Mouse (Mus musculus): ENCODE data around the gene Klhl21. TPM values are rescaled to one million over a fixed set of nuclear protein-coding genes. Genes with fewer than 3 reads are reported as not detected.
"Not testable (repeated sequence)": the region's sequence is repeated elsewhere in the genome, so short reads cannot be mapped to it uniquely, and the experiment has no call there.

The Klhl21 gene
- polyA plus RNA-seq, 1 experiment from 2014 or later = 4.7 TPM

DNA sequence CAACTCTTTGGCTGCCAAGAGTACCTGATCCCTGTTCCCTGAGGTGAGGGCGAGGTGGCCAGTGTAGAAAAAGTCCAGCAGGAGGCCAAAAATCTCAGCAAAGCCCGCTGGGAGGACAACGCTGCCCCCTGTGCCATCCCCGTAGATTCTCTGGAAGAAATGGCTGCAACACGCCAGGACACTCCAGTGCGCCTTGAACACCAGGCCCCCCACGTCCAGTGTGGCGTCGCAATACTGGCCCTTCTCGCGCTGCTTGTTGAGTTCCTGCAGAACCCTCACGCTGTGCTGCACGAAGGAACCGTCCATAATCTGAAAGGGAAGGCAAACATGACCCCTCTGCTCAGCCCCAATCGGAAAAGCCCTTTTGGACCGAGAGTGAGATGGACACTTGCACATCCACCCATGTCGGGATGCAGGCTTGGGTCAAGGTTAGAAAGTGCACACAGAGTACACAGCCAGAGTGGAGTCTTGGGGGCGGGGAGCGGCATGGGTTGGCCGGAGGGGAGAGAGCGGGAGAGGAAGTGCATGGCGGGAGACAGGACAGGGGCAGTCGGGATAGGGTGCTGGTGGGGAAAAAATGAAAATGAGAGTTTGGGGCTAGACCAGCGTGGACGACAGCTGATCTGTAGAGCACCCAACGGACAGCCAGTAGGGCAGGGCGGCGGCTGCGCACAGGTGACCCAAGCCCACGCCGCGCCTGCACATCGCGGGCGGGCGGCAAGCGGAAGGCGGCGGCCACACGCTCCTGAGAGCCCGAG is 18.3 kb downstream of the Klhl21 start:
- peak overlapping the region; percentile 97 for H3K4me2 ChIP-seq (ENCODE audit: low read length)
- ATAC-seq = peak; percentile 67
- H3K4me3 ChIP-seq (ENCODE audit: low read length) = peak overlapping the region; percentile 75
- H3K27me3 ChIP-seq (replicated peaks; ENCODE audit: control insufficient read depth, insufficient read depth, low read length) = 0 out of 2 replicates have a peak, but pooled peaks cover under 1% of the 10 kb centered on the region
- peaks cover 5% of the 10 kb centered on the region; the same call in 1 of the 2 replicates for H3K36me3 ChIP-seq (ENCODE audit: control insufficient read depth, insufficient read depth, low read length)
- H3K4me1 ChIP-seq (ENCODE audit: control insufficient read depth, insufficient read depth, low read depth, low read length) = peaks cover 45% of the 10 kb centered on the region
- H3K9me3 ChIP-seq (ENCODE audit: control insufficient read depth, low read length) = no peaks in the 10 kb centered on the region
- peak overlapping the region; percentile 75 for H3K9ac ChIP-seq (ENCODE audit: low read depth, low read length)
- 5% methylated on average over 26 of the region's 41 CpGs for WGBS
- peak overlapping the region; percentile 73 for H3K27ac ChIP-seq (ENCODE audit: low read depth, low read length)

DNA sequence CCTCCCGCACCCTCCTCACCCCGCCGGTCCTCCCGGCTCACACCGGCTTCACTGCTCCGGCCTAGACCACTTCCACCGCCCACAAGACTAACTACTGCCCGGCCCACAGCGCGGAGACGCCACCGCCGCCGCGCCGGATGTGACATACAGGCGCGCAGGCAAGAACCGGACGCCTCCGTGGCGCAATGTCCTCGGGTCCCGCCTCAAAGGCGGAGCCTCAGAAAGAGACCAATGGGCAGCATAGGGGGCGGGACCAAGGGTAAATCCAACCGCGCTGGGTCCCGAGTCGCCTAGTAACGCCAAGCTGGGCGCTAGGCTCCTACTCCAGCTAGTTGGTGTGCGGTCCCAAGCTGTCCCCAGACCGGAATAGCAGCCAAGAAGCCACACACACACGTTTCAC is 18.9 kb downstream of the Klhl21 start, which contains the start of gene Zbtb48:
Gene Zbtb48 (minus strand): TSS at position 148 of the 400 bp plus-strand sequence.
- peaks cover 45% of the 10 kb centered on the region for H3K4me1 ChIP-seq (ENCODE audit: control insufficient read depth, insufficient read depth, low read depth, low read length)
- under 1% methylated on average over 33 of the region's 35 CpGs for WGBS
- peak within 1 kb of the TSS; percentile 75 for H3K4me3 ChIP-seq (ENCODE audit: low read length)
- peak within 1 kb of the TSS; percentile 73 for H3K27ac ChIP-seq (ENCODE audit: low read depth, low read length)
- peak within 1 kb of the TSS; percentile 97 for H3K4me2 ChIP-seq (ENCODE audit: low read length)
- no peaks in the 10 kb centered on the region for H3K9me3 ChIP-seq (ENCODE audit: control insufficient read depth, low read length)
- peak; percentile 98 for ATAC-seq
- H3K27me3 ChIP-seq (replicated peaks; ENCODE audit: control insufficient read depth, insufficient read depth, low read length) = 0 out of 2 replicates have a peak, but pooled peaks cover 2% of the 10 kb centered on the region
- H3K9ac ChIP-seq (ENCODE audit: low read depth, low read length) = peak within 1 kb of the TSS; percentile 75
- H3K36me3 ChIP-seq (ENCODE audit: control insufficient read depth, insufficient read depth, low read length) = 0 out of 2 replicates have a peak, but pooled peaks cover 2% of the 10 kb centered on the region

DNA sequence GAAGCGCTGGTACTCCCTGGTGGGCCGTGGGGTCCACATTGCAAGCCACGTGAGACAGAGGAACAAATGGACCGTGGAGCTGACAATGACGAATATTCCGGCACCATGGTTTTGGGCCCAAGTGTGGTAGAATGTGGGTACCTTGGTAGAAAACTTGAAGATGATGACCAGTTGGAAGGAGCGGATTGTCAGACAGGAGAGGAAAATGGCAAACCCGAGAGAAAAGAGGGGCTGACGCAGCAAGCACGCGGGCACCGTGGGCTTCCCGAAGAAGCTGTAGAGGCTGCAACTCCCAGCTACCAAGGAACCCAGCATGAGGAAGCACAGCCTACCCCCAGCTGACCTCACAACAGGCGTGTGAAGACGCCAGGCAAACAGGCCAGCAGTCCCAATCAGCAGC is 19.9 kb downstream of the Klhl21 start:
- peak overlapping the region; percentile 97 for H3K4me2 ChIP-seq (ENCODE audit: low read length)
- H3K27ac ChIP-seq (ENCODE audit: low read depth, low read length) = no peak overlapping the region
- H3K4me3 ChIP-seq (ENCODE audit: low read length) = peak overlapping the region; percentile 75
- H3K36me3 ChIP-seq (ENCODE audit: control insufficient read depth, insufficient read depth, low read length) = 0 out of 2 replicates have a peak, but pooled peaks cover 2% of the 10 kb centered on the region
- H3K9ac ChIP-seq (ENCODE audit: low read depth, low read length) = peak overlapping the region; percentile 75
- peaks cover 2% of the 10 kb centered on the region; the same call in 1 of the 2 replicates for H3K27me3 ChIP-seq (replicated peaks; ENCODE audit: control insufficient read depth, insufficient read depth, low read length)
- H3K9me3 ChIP-seq (ENCODE audit: control insufficient read depth, low read length) = no peaks in the 10 kb centered on the region
- 53% methylated on average over 15 of the region's 15 CpGs for WGBS
- H3K4me1 ChIP-seq (ENCODE audit: control insufficient read depth, insufficient read depth, low read depth, low read length) = peaks cover 45% of the 10 kb centered on the region
- no peak for ATAC-seq

DNA sequence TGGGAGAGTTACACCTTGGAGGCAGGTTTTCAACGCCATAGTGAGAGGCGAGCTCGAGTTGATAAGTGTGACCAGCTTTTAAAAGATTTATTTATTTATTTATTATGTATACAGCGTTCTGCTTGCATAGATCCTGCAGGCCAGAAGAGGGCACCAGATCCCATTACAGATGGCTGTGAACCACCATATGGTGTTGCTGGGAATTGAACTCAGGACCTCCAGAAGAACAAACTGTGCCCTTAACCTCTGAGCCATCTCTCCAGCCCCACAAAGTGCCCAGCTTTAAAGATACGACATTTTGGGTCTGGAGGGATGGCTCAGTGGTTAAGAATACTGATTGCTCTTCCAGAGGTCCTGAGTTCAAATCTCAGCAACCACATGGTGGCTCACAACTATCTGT is 20.5 kb downstream of the Klhl21 start:
- WGBS = 36% methylated on average over 5 of the region's 5 CpGs
- Histone ChIP-seq H3K27me3 (replicated peaks; ENCODE audit: control insufficient read depth, insufficient read depth, low read length) (peaks cover 2% of the 10 kb centered on the region; the same call in 1 of the 2 replicates), H3K27ac (ENCODE audit: low read depth, low read length) (no peak overlapping the region), H3K4me2 (ENCODE audit: low read length) (peak overlapping the region; percentile 97), H3K4me3 (ENCODE audit: low read length) (no peak overlapping the region), H3K36me3 (ENCODE audit: control insufficient read depth, insufficient read depth, low read length) (0 out of 2 replicates have a peak, but pooled peaks cover 2% of the 10 kb centered on the region), H3K9ac (ENCODE audit: low read depth, low read length) (no peak overlapping the region), H3K4me1 (ENCODE audit: control insufficient read depth, insufficient read depth, low read depth, low read length) (peaks cover 45% of the 10 kb centered on the region), H3K9me3 (ENCODE audit: control insufficient read depth, low read length) (no peaks in the 10 kb centered on the region)
- no peak for ATAC-seq

DNA sequence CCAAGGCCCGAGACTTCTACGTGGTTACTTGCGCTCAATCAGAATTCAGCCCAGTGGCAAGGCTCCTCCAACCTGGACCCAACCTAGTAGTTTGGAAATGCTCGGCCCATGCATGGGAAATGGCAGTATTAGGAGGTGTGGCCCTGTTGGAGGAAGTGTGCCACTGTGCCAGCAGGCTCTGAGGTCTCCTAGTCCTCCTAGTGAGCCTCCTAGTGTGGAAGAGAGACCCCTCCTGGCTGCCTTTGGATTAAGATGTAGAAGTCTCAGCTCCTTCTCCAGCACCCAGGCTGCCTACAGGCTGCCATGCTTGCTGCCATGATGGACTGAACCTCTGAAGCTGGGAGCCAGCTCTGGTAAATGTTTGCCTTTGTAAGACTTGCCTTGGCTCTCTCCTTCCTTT is 21.4 kb downstream of the Klhl21 start:
- 43% methylated on average over 4 of the region's 4 CpGs for WGBS
- Histone ChIP-seq H3K27ac (ENCODE audit: low read depth, low read length) (no peak overlapping the region), H3K27me3 (replicated peaks; ENCODE audit: control insufficient read depth, insufficient read depth, low read length) (peaks cover 2% of the 10 kb centered on the region; the same call in 1 of the 2 replicates), H3K36me3 (ENCODE audit: control insufficient read depth, insufficient read depth, low read length) (no peaks in the 10 kb centered on the region), H3K4me2 (ENCODE audit: low read length) (peak overlapping the region; percentile 36; the same call in 1 of the 2 replicates), H3K9me3 (ENCODE audit: control insufficient read depth, low read length) (no peaks in the 10 kb centered on the region), H3K9ac (ENCODE audit: low read depth, low read length) (0 out of 2 replicates have a peak overlapping the region, but pooled peaks have one; percentile 5), H3K4me1 (ENCODE audit: control insufficient read depth, insufficient read depth, low read depth, low read length) (peaks cover 39% of the 10 kb centered on the region), H3K4me3 (ENCODE audit: low read length) (no peak overlapping the region)
- ATAC-seq = no peak

DNA sequence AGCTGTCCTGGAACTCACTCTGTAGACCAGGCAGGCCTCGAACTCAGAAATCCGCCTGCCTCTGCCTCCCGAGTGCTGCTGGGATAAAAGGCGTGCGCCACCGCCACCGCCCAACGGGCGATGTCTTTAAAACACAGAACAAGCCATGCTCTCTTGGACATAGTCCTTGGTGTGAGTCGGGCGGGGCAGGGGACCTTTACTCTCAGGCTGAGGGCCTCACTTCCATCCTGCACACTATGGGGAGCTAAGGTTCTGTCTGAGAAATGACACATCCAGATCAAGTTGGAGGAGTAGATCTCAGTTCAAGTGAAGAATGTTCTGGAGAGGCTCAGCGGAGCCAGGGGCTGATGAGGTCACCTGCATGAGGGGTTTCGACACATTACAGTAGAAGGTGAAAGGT is 24.3 kb downstream of the Klhl21 start:
- no peak overlapping the region for H3K9ac ChIP-seq (ENCODE audit: low read depth, low read length)
- WGBS = 89% methylated on average over 13 of the region's 13 CpGs

DNA sequence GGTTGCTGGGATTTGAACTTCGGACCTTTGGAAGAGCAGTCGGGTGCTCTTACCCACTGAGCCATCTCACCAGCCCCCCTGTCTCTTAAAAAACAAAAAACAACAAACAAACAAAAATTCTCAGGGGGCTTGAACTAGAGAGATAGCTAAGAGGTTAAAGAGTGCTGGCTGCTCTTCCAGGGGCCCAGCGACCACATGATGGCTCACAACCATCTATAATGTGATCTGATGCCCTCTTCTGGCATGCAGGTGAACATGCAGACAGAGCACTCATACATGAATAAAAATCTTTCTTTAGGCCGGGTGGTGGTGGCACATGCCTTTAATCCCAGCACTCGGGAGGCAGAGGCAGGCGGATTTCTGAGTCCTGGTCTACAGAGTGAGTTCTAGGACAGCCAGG is 27.9 kb downstream of the Klhl21 start:
- not testable (repeated sequence) for ATAC-seq; H3K27ac ChIP-seq (ENCODE audit: low read depth, low read length); H3K4me3 ChIP-seq (ENCODE audit: low read length); H3K36me3 ChIP-seq (ENCODE audit: control insufficient read depth, insufficient read depth, low read length); H3K27me3 ChIP-seq (replicated peaks; ENCODE audit: control insufficient read depth, insufficient read depth, low read length); H3K4me2 ChIP-seq (ENCODE audit: low read length); H3K9me3 ChIP-seq (ENCODE audit: control insufficient read depth, low read length); H3K9ac ChIP-seq (ENCODE audit: low read depth, low read length)
- H3K4me1 ChIP-seq (ENCODE audit: control insufficient read depth, insufficient read depth, low read depth, low read length) = peaks cover 12% of the 10 kb centered on the region
- 91% methylated on average over 6 of the region's 6 CpGs for WGBS

More for the DNA sequence above, 24.3 kb downstream of the Klhl21 start:
- Histone ChIP-seq H3K9me3 (ENCODE audit: control insufficient read depth, low read length) (no peaks in the 10 kb centered on the region), H3K36me3 (ENCODE audit: control insufficient read depth, insufficient read depth, low read length) (no peaks in the 10 kb centered on the region), H3K4me2 (ENCODE audit: low read length) (no peak overlapping the region), H3K27me3 (replicated peaks; ENCODE audit: control insufficient read depth, insufficient read depth, low read length) (peaks cover 2% of the 10 kb centered on the region; the same call in 1 of the 2 replicates), H3K4me1 (ENCODE audit: control insufficient read depth, insufficient read depth, low read depth, low read length) (peaks cover 19% of the 10 kb centered on the region), H3K4me3 (ENCODE audit: low read length) (no peak overlapping the region), H3K27ac (ENCODE audit: low read depth, low read length) (no peak overlapping the region)
- no peak for ATAC-seq

DNA sequence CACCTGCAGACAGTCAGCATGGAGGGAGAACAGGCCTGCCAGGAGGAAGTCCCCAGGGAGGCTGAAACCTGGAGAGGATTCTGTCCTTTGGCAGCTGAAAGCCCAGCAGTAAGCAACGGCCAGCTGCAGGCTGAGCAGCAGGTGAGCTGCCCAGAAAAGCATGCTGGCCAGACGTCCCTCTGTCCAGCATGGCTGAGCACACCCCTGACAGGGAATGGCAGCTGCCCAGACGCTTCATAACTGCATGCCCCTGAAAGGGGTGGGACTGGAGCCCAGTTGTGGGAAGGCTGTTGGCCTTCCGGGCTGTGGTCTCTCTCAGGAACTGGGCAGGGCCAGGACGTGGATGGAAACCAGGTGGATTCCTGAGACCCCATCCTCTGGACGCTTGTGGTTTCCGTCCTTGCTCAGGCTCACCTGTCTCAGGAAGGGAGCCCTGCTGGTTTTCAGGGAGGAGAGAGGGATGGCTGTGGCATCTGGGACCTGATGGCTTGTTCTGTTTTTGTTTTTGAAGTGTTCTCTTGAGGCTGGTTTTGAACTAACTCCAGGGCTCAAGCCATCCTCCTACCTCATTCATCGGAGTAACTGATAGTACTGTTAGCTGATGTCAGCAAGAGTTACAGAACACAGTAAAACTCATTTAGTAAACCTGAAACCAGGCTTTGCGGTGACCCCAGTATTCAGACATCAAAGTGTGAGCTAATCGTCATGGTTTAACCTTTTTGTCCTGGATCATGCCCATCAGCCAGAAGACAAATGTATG is 29.8 kb downstream of the Klhl21 start, which contains the start of gene Tas1r1:
Gene Tas1r1 (minus strand): TSS at position 344 of the 760 bp plus-strand sequence.
- no peak for ATAC-seq

More for the DNA sequence above, 29.8 kb downstream of the Klhl21 start, which contains the start of gene Tas1r1:
- no peaks in the 10 kb centered on the region for H3K27me3 ChIP-seq (replicated peaks; ENCODE audit: control insufficient read depth, insufficient read depth, low read length)
- H3K36me3 ChIP-seq (ENCODE audit: control insufficient read depth, insufficient read depth, low read length) = peaks cover 16% of the 10 kb centered on the region
- H3K9ac ChIP-seq (ENCODE audit: low read depth, low read length) = peak within 1 kb of the TSS; percentile 87
- H3K4me1 ChIP-seq (ENCODE audit: control insufficient read depth, insufficient read depth, low read depth, low read length) = peaks cover 12% of the 10 kb centered on the region
- 44% methylated on average over 10 of the region's 10 CpGs for WGBS
- H3K27ac ChIP-seq (ENCODE audit: low read depth, low read length) = peak within 1 kb of the TSS; percentile 51; the same call in 1 of the 2 replicates
- no peaks in the 10 kb centered on the region for H3K9me3 ChIP-seq (ENCODE audit: control insufficient read depth, low read length)
- peak within 1 kb of the TSS; percentile 99 for H3K4me3 ChIP-seq (ENCODE audit: low read length)
- H3K4me2 ChIP-seq (ENCODE audit: low read length) = peak within 1 kb of the TSS; percentile 99
